Mouse (Mus musculus) liver, embryonic 16.5 days (tissue): Measurements from ENCODE around the gene Cux1. TPM values are rescaled to one million over a fixed set of nuclear protein-coding genes. Genes with fewer than 3 reads are reported as not detected.
A peak's percentile ranks its signal among the peaks of the same experiment; 100 is the strongest.
"Not testable (repeated sequence)": the region's sequence is repeated elsewhere in the genome, so short reads cannot be mapped to it uniquely, and the experiment has no call there.

Experiments used
- ATAC-seq: fragments of 200-750 bp; cut with Nextera tagmentation; 2 replicates; pipeline ENCODE4 v1.8.0; 2017; ENCODE audit warnings: low read depth, mild to moderate bottlenecking, moderate number of reproducible peaks, moderate library complexity
- H3K27ac ChIP-seq: fragments of 300-500 bp; sonication (generic); 2 replicates; pipeline ENCODE4 v1.5.1; 2014; ENCODE audit warnings: mild to moderate bottlenecking, low read length
- H3K27me3 ChIP-seq: fragments of 300-500 bp; sonication (generic); 2 replicates; pipeline ENCODE4 v1.6.1; 2014; ENCODE audit warnings: low read depth, low read length, mixed read lengths; ENCODE audit not compliant: control insufficient read depth, insufficient read depth
- H3K36me3 ChIP-seq: fragments of 300-500 bp; sonication (generic); 2 replicates; pipeline ENCODE4 v1.6.1; 2014; ENCODE audit warnings: mild to moderate bottlenecking; ENCODE audit not compliant: control insufficient read depth, insufficient read depth
- H3K4me1 ChIP-seq: fragments of 300-500 bp; sonication (generic); 2 replicates; pipeline ENCODE4 v1.6.1; 2014; ENCODE audit warnings: low read depth, low read length, mixed read lengths; ENCODE audit not compliant: control insufficient read depth
- H3K4me2 ChIP-seq: fragments of 300-500 bp; sonication (generic); 2 replicates; pipeline ENCODE4 v1.6.1; 2014; ENCODE audit warnings: low read depth, low read length, mixed read lengths
- H3K4me3 ChIP-seq: fragments of 300-500 bp; sonication (generic); 2 replicates; pipeline ENCODE4 v1.5.1; 2014; ENCODE audit warnings: low read depth, mild to moderate bottlenecking, low read length
- H3K9ac ChIP-seq: fragments of 300-500 bp; sonication (generic); 2 replicates; pipeline ENCODE4 v1.6.1; 2014; ENCODE audit warnings: low read depth, low read length
- H3K9me3 ChIP-seq: fragments of 300-500 bp; sonication (generic); replicated peaks from 2 replicates; pipeline ENCODE4 v1.6.1; 2016; ENCODE audit warnings: low read length; ENCODE audit not compliant: control insufficient read depth
- WGBS: fragments of 180-500 bp; shearing (Covaris S2); extraction: QIAGEN DNeasy Blood & Tissue Kit; methylation state at CpG from one replicate; pipeline ENCODE4 v1.1.7; 2014; ENCODE audit not compliant: insufficient replicate concordance; 5-methylcytosine and 5-hydroxymethylcytosine counted together
- polyA plus RNA-seq: library from polyadenylated mRNA; unstranded; fragments of >200 nt; fragmentation: Nextera tagmentation; extraction: Ambion mirVana; gene quantifications from 2 replicates; pipeline ENCODE4 v1.2.1, GENCODE M21; 2015

Gene Cux1
- polyA plus RNA-seq, 1 experiment from 2014 or later, result 17.1 TPM

- WGBS, result 71% methylated on average over 5 of the region's 5 CpGs
Observed at GRCm38 (mm10) chr5:136215958-136216357, 351.3 kb downstream of the Cux1 start.

GRCm38 (mm10) chr5:136215211-136215610, 352.1 kb downstream of the Cux1 start:
- H3K27ac ChIP-seq, result no peak overlapping the region
- 68% methylated on average over 3 of the region's 3 CpGs for WGBS
- no peak overlapping the region for H3K9ac ChIP-seq
- no peaks in the 10 kb centered on the region for H3K36me3 ChIP-seq
- H3K4me3 ChIP-seq, result no peak overlapping the region
- no peak for ATAC-seq
- no peaks in the 10 kb centered on the region for H3K27me3 ChIP-seq
- no peaks in the 10 kb centered on the region for H3K4me1 ChIP-seq
- no peaks in the 10 kb centered on the region for H3K9me3 ChIP-seq
- H3K4me2 ChIP-seq, result no peak overlapping the region

More at GRCm38 (mm10) chr5:136215958-136216357, 351.3 kb downstream of the Cux1 start:
- Histone ChIP-seq H3K9me3 (no peaks in the 10 kb centered on the region), H3K4me2 (no peak overlapping the region), H3K4me1 (no peaks in the 10 kb centered on the region), H3K27ac (no peak overlapping the region), H3K4me3 (no peak overlapping the region), H3K36me3 (no peaks in the 10 kb centered on the region), H3K9ac (no peak overlapping the region), H3K27me3 (no peaks in the 10 kb centered on the region)
- no peak for ATAC-seq

- Histone ChIP-seq H3K9ac (no peak overlapping the region), H3K4me1 (no peaks in the 10 kb centered on the region), H3K36me3 (no peaks in the 10 kb centered on the region), H3K27me3 (no peaks in the 10 kb centered on the region), H3K9me3 (no peaks in the 10 kb centered on the region), H3K4me2 (no peak overlapping the region), H3K27ac (no peak overlapping the region), H3K4me3 (no peak overlapping the region)
- no peak for ATAC-seq
- WGBS, result 56% methylated on average over 5 of the region's 5 CpGs
Observed at GRCm38 (mm10) chr5:136213716-136214115, 353.6 kb downstream of the Cux1 start.

GRCm38 (mm10) chr5:136212716-136213115, 354.6 kb downstream of the Cux1 start:
- Histone ChIP-seq H3K27me3 (no peaks in the 10 kb centered on the region), H3K4me3 (no peak overlapping the region), H3K27ac (no peak overlapping the region), H3K4me1 (no peaks in the 10 kb centered on the region), H3K36me3 (no peaks in the 10 kb centered on the region), H3K9ac (no peak overlapping the region), H3K4me2 (no peak overlapping the region), H3K9me3 (no peaks in the 10 kb centered on the region)
- 69% methylated on average over 11 of the region's 11 CpGs for WGBS
- no peak for ATAC-seq

GRCm38 (mm10) chr5:136211341-136212102, 355.8 kb downstream of the Cux1 start:
- H3K4me3 ChIP-seq, H3K27me3 ChIP-seq, H3K9me3 ChIP-seq, H3K4me2 ChIP-seq, H3K4me1 ChIP-seq, H3K9ac ChIP-seq, ATAC-seq, H3K36me3 ChIP-seq, H3K27ac ChIP-seq: not testable (repeated sequence)
- WGBS, result 63% methylated on average over 14 of the region's 14 CpGs

- ATAC-seq, result no peak
- Histone ChIP-seq H3K4me3 (no peak overlapping the region), H3K4me2 (no peak overlapping the region), H3K27me3 (no peaks in the 10 kb centered on the region), H3K27ac (no peak overlapping the region), H3K9ac (no peak overlapping the region), H3K36me3 (no peaks in the 10 kb centered on the region), H3K9me3 (no peaks in the 10 kb centered on the region), H3K4me1 (no peaks in the 10 kb centered on the region)
- WGBS, result 26% methylated on average over 5 of the region's 5 CpGs
Observed at GRCm38 (mm10) chr5:136210549-136210948, 356.7 kb downstream of the Cux1 start.

GRCm38 (mm10) chr5:136201832-136202231, 365.5 kb downstream of the Cux1 start:
- no peaks in the 10 kb centered on the region for H3K27me3 ChIP-seq
- H3K9me3 ChIP-seq, result no peaks in the 10 kb centered on the region
- 28% methylated on average over 7 of the region's 7 CpGs for WGBS
- no peak for ATAC-seq
- H3K4me1 ChIP-seq, result peaks cover 11% of the 10 kb centered on the region
- no peak overlapping the region for H3K4me2 ChIP-seq
- no peak overlapping the region for H3K9ac ChIP-seq
- H3K27ac ChIP-seq, result no peak overlapping the region
- H3K36me3 ChIP-seq, result no peaks in the 10 kb centered on the region
- H3K4me3 ChIP-seq, result no peak overlapping the region

GRCm38 (mm10) chr5:136199526-136199925, 367.8 kb downstream of the Cux1 start:
- Histone ChIP-seq H3K27me3 (no peaks in the 10 kb centered on the region), H3K9ac (peak overlapping the region; percentile 90; the same call in 1 of the 2 replicates), H3K27ac (no peak overlapping the region), H3K4me3 (peak overlapping the region; percentile 85), H3K9me3 (no peaks in the 10 kb centered on the region), H3K4me1 (peaks cover 11% of the 10 kb centered on the region), H3K4me2 (peak overlapping the region; percentile 93), H3K36me3 (peaks cover 19% of the 10 kb centered on the region)
- no peak for ATAC-seq
- 35% methylated on average over 11 of the region's 11 CpGs for WGBS

GRCm38 (mm10) chr5:136198474-136199391, 368.6 kb downstream of the Cux1 start, which contains the start of gene Prkrip1:
TSS of gene Prkrip1 (minus strand) at chr5:136198963.
- H3K4me1 ChIP-seq, result peaks cover 11% of the 10 kb centered on the region
- H3K4me2 ChIP-seq, result peak within 1 kb of the TSS; percentile 93
- peak; percentile 91 for ATAC-seq
- H3K36me3 ChIP-seq, result peaks cover 25% of the 10 kb centered on the region
- H3K4me3 ChIP-seq, result peak within 1 kb of the TSS; percentile 85
- 0% methylated on average over 61 of the region's 62 CpGs for WGBS
- H3K27ac ChIP-seq, result peak within 1 kb of the TSS; percentile 80
- H3K27me3 ChIP-seq, result no peaks in the 10 kb centered on the region
- peak within 1 kb of the TSS; percentile 90 for H3K9ac ChIP-seq
- no peaks in the 10 kb centered on the region for H3K9me3 ChIP-seq
